Mouse (Mus musculus) heart, embryonic 15.5 days (tissue): ENCODE measurements around the gene Slc6a4. TPM values are rescaled to one million over a fixed set of nuclear protein-coding genes. Genes with fewer than 3 reads are reported as not detected.

ENCODE experiments used
- ATAC-seq: fragments of 200-750 bp; cut with Nextera tagmentation; replicated peaks from 2 replicates; pipeline ENCODE4 v1.8.0; 2017; ENCODE audit warnings: low read depth, moderate TSS enrichment; ENCODE audit not compliant: insufficient number of reproducible peaks, insufficient read depth, low FRiP score
- H3K27ac ChIP-seq: fragments of 300-500 bp; sonication (generic); 2 replicates; pipeline ENCODE4 v1.5.1; 2015; ENCODE audit warnings: mild to moderate bottlenecking, inconsistent platforms
- H3K27me3 ChIP-seq: fragments of 300-500 bp; sonication (generic); 2 replicates; pipeline ENCODE4 v1.6.1; 2015; ENCODE audit warnings: inconsistent platforms
- H3K36me3 ChIP-seq: fragments of 300-500 bp; sonication (generic); 2 replicates; pipeline ENCODE4 v1.6.1; 2015; ENCODE audit warnings: mild to moderate bottlenecking, inconsistent platforms
- H3K4me1 ChIP-seq: fragments of 300-500 bp; sonication (generic); replicated peaks from 2 replicates; pipeline ENCODE4 v1.6.1; 2015; ENCODE audit warnings: inconsistent platforms
- H3K4me2 ChIP-seq: fragments of 300-500 bp; sonication (generic); 2 replicates; pipeline ENCODE4 v1.6.1; 2015; ENCODE audit warnings: inconsistent platforms, mild to moderate bottlenecking, moderate library complexity
- H3K4me3 ChIP-seq: fragments of 300-500 bp; sonication (generic); 2 replicates; pipeline ENCODE4 v1.5.1; 2015; ENCODE audit warnings: mild to moderate bottlenecking, inconsistent platforms
- H3K9ac ChIP-seq: fragments of 300-500 bp; sonication (generic); 2 replicates; pipeline ENCODE4 v1.6.1; 2015; ENCODE audit warnings: mild to moderate bottlenecking, inconsistent platforms
- H3K9me3 ChIP-seq: fragments of 300-500 bp; sonication (generic); replicated peaks from 2 replicates; pipeline ENCODE4 v1.6.1; 2016; ENCODE audit warnings: inconsistent platforms
- WGBS: fragments of 180-500 bp; shearing (Covaris S2); methylation state at CpG from one replicate; pipeline ENCODE4 v1.1.7; 2015; ENCODE audit warnings: mixed read lengths; 5-methylcytosine and 5-hydroxymethylcytosine counted together
- microRNA counts: library from miRNA; unstranded; fragments of <30 nt; microRNA quantifications from one replicate; lab custom pipeline; 2016
- microRNA-seq: library from miRNA; unstranded; fragments of <30 nt; microRNA quantifications from one replicate; pipeline ENCODE4, GENCODE M21; 2016
- polyA plus RNA-seq: library from polyadenylated mRNA; unstranded; fragments of >200 nt; fragmentation: Nextera tagmentation; extraction: Ambion mirVana; gene quantifications from 2 replicates; pipeline ENCODE4 v1.2.1, GENCODE M21; 2015

The Slc6a4 gene
- polyA plus RNA-seq, 1 experiment from 2014 or later = 0.94 TPM

- Histone ChIP-seq H3K36me3 (peaks cover 22% of the 10 kb centered on the region), H3K4me3 (peak overlapping the region; percentile 80), H3K27me3 (peaks cover 9% of the 10 kb centered on the region), H3K9ac (peak overlapping the region; percentile 55), H3K4me1 (peaks cover 8% of the 10 kb centered on the region), H3K4me2 (peak overlapping the region; percentile 89), H3K9me3 (no peaks in the 10 kb centered on the region), H3K27ac (peak overlapping the region; percentile 78)
- WGBS = 2% methylated on average over 16 of the region's 16 CpGs
- no peak for ATAC-seq
Measured at GRCm38 (mm10) chr11:77077792-77078191, 79.4 kb downstream of the Slc6a4 start.

- Histone ChIP-seq H3K36me3 (peaks cover 22% of the 10 kb centered on the region), H3K27ac (peak within 1 kb of the TSS; percentile 78), H3K27me3 (peaks cover 13% of the 10 kb centered on the region), H3K9ac (peak within 1 kb of the TSS; percentile 55), H3K4me2 (peak within 1 kb of the TSS; percentile 89), H3K9me3 (no peaks in the 10 kb centered on the region), H3K4me3 (peak within 1 kb of the TSS; percentile 80), H3K4me1 (peaks cover 8% of the 10 kb centered on the region)
- peak; percentile 93 for ATAC-seq
- 2% methylated on average over 48 of the region's 48 CpGs for WGBS
Measured at GRCm38 (mm10) chr11:77078273-77079134, 80.1 kb downstream of the Slc6a4 start, which contains the start of gene Nsrp1. TSS of gene Nsrp1 (minus strand) at chr11:77078435.

GRCm38 (mm10) chr11:77079361-77079760 is 81.0 kb downstream of the Slc6a4 start:
- no peak overlapping the region for H3K27ac ChIP-seq
- peaks cover 8% of the 10 kb centered on the region for H3K4me1 ChIP-seq
- H3K9me3 ChIP-seq = no peaks in the 10 kb centered on the region
- no peak for ATAC-seq
- peaks cover 13% of the 10 kb centered on the region for H3K27me3 ChIP-seq
- 95% methylated on average over 1 of the region's 1 CpGs for WGBS
- H3K36me3 ChIP-seq = peaks cover 15% of the 10 kb centered on the region
- no peak overlapping the region for H3K4me3 ChIP-seq
- no peak overlapping the region for H3K9ac ChIP-seq
- H3K4me2 ChIP-seq = no peak overlapping the region

MicroRNA genes within 50 kb of the gene (microRNA counts, 519-probe panel; counts per million panel counts)
- microRNA mmu-miR-423-3p (lab: Ali Mortazavi, UCI) = 2,971 counts per million, percentile 72 among the panel's probes with 10 or more counts
- microRNA mmu-miR-423-5p (lab: Ali Mortazavi, UCI) = 2,901 counts per million, percentile 71 among the panel's probes with 10 or more counts

Small RNA genes within 50 kb of the gene (microRNA-seq; reads per million reads assigned to microRNA genes)
- gene Mir423 = 3,696 reads per million, percentile 90 among the genes with 10 or more reads in this experiment

Other genes starting within 250 kb of the Slc6a4 start
- 14.9 and 19.6 TPM in 2 replicates for gene Gosr1, start 235.0 kb upstream of the Slc6a4 start, polyA plus RNA-seq
- 8.9 and 10.6 TPM in 2 replicates for gene Cpd, start 151.6 kb upstream of the Slc6a4 start, polyA plus RNA-seq
- gene Tmigd1, start 96.4 kb upstream of the Slc6a4 start, polyA plus RNA-seq = 0.13 TPM in 1 of 2 replicates, not detected in the other
- 88.3 and 103 TPM in 2 replicates for gene Blmh, start 73.8 kb upstream of the Slc6a4 start, polyA plus RNA-seq
- gene Nsrp1, start 79.8 kb downstream of the Slc6a4 start, polyA plus RNA-seq = 42.6 and 56.0 TPM in 2 replicates
- gene Efcab5, start 190.4 kb downstream of the Slc6a4 start, polyA plus RNA-seq = 0.28 and 0.30 TPM in 2 replicates
- 22.0 and 22.2 TPM in 2 replicates for gene Ssh2, start 217.7 kb downstream of the Slc6a4 start, polyA plus RNA-seq